Mouse (Mus musculus) liver, embryonic 13.5 days (tissue): ENCODE data around the gene Chst7. TPM values are rescaled to one million over a fixed set of nuclear protein-coding genes. Genes with fewer than 3 reads are reported as not detected.
A peak's percentile ranks its signal among the peaks of the same experiment; 100 is the strongest.

Experiments used
- ATAC-seq: fragments of 200-750 bp; cut with Nextera tagmentation; 2 replicates; pipeline ENCODE4 v1.8.0; 2017; ENCODE audit warnings: low read depth, mild to moderate bottlenecking, moderate number of reproducible peaks, moderate library complexity
- DNase-seq: peaks from one replicate; pipeline ENCODE4 v3.0.0; 2022
- H3K27ac ChIP-seq: fragments of 300-500 bp; sonication (generic); 2 replicates; pipeline ENCODE4 v1.5.1; 2015; ENCODE audit warnings: moderate library complexity, mild to moderate bottlenecking, inconsistent platforms
- H3K27me3 ChIP-seq: fragments of 300-500 bp; sonication (generic); 2 replicates; pipeline ENCODE4 v1.6.1; 2015; ENCODE audit warnings: mild to moderate bottlenecking, inconsistent platforms
- H3K36me3 ChIP-seq: fragments of 300-500 bp; sonication (generic); 2 replicates; pipeline ENCODE4 v1.6.1; 2015; ENCODE audit warnings: mild to moderate bottlenecking, inconsistent platforms
- H3K4me1 ChIP-seq: fragments of 300-500 bp; sonication (generic); replicated peaks from 2 replicates; pipeline ENCODE4 v1.6.1; 2015; ENCODE audit warnings: inconsistent platforms
- H3K4me2 ChIP-seq: fragments of 300-500 bp; sonication (generic); 2 replicates; pipeline ENCODE4 v1.6.1; 2015; ENCODE audit warnings: inconsistent platforms, mild to moderate bottlenecking, moderate library complexity
- H3K4me3 ChIP-seq: fragments of 300-500 bp; sonication (generic); replicated peaks from 2 replicates; pipeline ENCODE4 v1.5.1; 2015; ENCODE audit warnings: mild to moderate bottlenecking, inconsistent platforms
- H3K9ac ChIP-seq: fragments of 300-500 bp; sonication (generic); 2 replicates; pipeline ENCODE4 v1.6.1; 2015; ENCODE audit warnings: mild to moderate bottlenecking, inconsistent platforms
- H3K9me3 ChIP-seq: fragments of 300-500 bp; sonication (generic); replicated peaks from 2 replicates; pipeline ENCODE4 v1.6.1; 2016; ENCODE audit warnings: inconsistent platforms
- WGBS: fragments of 180-500 bp; shearing (Covaris S2); methylation state at CpG from one replicate; pipeline ENCODE4 v1.1.7; 2015; ENCODE audit not compliant: insufficient replicate concordance; 5-methylcytosine and 5-hydroxymethylcytosine counted together
- polyA plus RNA-seq: library from polyadenylated mRNA; unstranded; fragments of >200 nt; fragmentation: Nextera tagmentation; extraction: Ambion mirVana; gene quantifications from 2 replicates; pipeline ENCODE4 v1.2.1, GENCODE M21; 2015

Chst7 gene
- polyA plus RNA-seq = 1.0 and 1.1 TPM in 2 replicates

DNA sequence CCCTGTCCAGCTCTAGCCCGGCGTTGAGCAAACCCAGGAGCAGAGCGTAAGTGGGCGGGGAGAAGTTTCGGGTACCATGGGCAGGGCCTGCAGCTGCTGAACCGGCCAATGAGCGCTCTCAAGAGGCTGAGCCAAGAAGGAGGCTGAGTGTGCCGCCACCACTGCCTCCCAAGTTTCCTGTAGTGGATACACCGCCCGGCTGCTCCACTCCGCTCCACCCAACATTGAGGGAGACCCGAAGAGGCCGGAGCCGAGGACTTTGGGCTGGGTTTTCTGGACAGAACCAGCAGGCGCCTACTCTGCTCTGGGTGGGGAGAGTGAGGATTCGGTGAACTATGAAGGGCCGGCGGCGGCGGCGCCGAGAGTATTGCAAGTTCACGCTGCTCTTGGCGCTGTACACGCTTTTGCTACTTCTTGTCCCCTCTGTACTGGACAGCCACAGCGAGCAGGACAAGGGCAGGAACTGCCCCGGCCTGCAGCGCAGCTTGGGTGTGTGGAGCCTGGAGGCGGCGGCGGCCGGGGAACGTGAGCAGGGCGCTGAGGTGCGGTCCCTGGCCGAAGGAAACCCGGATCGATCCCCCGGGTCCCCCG, at the start of gene Chst7:
Gene Chst7 (plus strand): TSS at position 180 of the 591 bp plus-strand sequence.
- WGBS = 22% methylated on average over 40 of the region's 40 CpGs
- H3K27ac ChIP-seq = no peak within 1 kb of the TSS
- H3K9ac ChIP-seq = no peak within 1 kb of the TSS
- no peaks in the 10 kb centered on the region for H3K4me1 ChIP-seq
- H3K4me3 ChIP-seq = peak within 1 kb of the TSS; percentile 43
- DNase-seq (peak; percentile 2), ATAC-seq (peak; percentile 63)
- H3K9me3 ChIP-seq = no peaks in the 10 kb centered on the region
- peaks cover 27% of the 10 kb centered on the region for H3K27me3 ChIP-seq
- H3K36me3 ChIP-seq = no peaks in the 10 kb centered on the region
- H3K4me2 ChIP-seq = peak within 1 kb of the TSS; percentile 60

DNA sequence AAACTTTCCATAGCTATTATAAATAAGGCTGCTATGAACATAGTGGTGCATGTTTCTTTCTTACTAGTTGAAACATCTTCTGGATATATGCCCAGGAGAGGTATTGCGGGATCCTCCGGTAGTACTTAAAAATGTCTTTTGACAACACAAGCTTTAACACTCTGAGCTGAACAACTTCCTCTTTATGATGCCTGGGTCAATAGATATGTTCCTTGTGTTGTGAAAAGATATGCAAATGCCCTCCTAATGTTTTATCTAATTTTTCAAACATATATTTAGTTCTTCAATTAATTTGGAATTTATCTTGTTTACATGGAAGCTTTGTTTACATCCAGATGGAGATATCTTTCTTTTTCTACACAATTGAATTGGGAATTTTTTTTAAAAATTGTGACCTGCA, 47.1 kb upstream of the Chst7 start:
- WGBS = 40% methylated on average over 2 of the region's 2 CpGs
- Histone ChIP-seq H3K9ac (no peak overlapping the region), H3K9me3 (no peaks in the 10 kb centered on the region), H3K4me3 (no peak overlapping the region), H3K27ac (no peak overlapping the region), H3K4me1 (no peaks in the 10 kb centered on the region), H3K36me3 (no peaks in the 10 kb centered on the region), H3K27me3 (no peaks in the 10 kb centered on the region), H3K4me2 (no peak overlapping the region)
- DNase-seq (no peak), ATAC-seq (no peak)

DNA sequence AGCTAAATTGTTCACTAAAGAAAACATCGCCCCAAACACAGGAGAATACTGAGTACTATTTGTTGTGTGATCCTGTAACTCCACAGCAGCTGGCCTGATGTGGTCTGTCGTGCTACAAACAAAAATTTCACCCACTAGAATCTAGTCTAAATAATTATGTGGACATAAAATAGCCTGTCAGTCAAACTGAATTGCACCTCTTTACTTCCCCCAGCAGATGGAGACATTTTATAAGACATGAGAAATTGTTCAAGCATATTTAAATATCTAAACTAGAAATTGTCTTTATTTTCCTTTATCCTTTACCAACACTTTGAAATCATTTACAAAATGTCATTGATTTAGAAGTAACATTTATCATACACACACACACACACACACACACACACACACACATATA, 38.4 kb upstream of the Chst7 start:
- DNase-seq (no peak), ATAC-seq (no peak)
- no peaks in the 10 kb centered on the region for H3K27me3 ChIP-seq
- no peaks in the 10 kb centered on the region for H3K9me3 ChIP-seq
- no peaks in the 10 kb centered on the region for H3K36me3 ChIP-seq
- H3K27ac ChIP-seq = no peak overlapping the region
- 23% methylated on average over 2 of the region's 2 CpGs for WGBS
- H3K4me2 ChIP-seq = no peak overlapping the region
- no peak overlapping the region for H3K9ac ChIP-seq
- no peaks in the 10 kb centered on the region for H3K4me1 ChIP-seq
- no peak overlapping the region for H3K4me3 ChIP-seq

DNA sequence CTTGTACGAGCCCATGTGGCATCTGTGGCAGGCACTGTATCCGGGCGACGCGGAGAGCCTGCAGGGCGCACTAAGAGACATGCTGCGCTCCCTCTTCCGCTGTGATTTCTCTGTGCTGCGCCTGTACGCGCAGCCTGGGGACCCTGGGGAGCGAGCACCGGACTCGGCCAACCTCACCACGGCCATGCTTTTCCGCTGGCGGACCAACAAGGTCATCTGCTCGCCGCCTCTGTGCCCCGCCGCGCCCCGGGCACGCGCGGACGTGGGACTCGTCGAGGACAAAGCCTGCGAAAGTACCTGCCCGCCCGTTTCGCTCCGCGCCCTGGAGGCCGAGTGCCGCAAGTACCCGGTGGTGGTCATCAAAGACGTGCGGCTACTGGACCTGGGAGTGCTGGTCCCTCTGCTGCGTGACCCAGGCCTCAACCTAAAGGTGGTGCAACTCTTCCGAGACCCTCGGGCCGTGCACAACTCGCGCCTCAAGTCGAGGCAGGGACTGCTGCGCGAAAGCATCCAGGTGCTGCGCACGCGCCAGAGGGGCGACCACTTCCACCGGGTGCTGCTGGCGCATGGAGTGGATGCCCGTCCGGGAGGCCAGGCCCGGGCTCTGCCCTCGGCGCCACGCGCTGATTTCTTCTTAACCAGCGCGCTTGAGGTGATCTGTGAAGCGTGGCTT, 872 bp downstream of the Chst7 start:
- Histone ChIP-seq H3K36me3 (no peaks in the 10 kb centered on the region), H3K4me2 (peak overlapping the region; percentile 60), H3K4me3 (peak overlapping the region; percentile 43), H3K9ac (no peak overlapping the region), H3K4me1 (no peaks in the 10 kb centered on the region), H3K27ac (no peak overlapping the region), H3K9me3 (no peaks in the 10 kb centered on the region), H3K27me3 (peaks cover 27% of the 10 kb centered on the region)
- 17% methylated on average over 59 of the region's 65 CpGs for WGBS
- ATAC-seq = no peak
- DNase-seq = no peak

DNA sequence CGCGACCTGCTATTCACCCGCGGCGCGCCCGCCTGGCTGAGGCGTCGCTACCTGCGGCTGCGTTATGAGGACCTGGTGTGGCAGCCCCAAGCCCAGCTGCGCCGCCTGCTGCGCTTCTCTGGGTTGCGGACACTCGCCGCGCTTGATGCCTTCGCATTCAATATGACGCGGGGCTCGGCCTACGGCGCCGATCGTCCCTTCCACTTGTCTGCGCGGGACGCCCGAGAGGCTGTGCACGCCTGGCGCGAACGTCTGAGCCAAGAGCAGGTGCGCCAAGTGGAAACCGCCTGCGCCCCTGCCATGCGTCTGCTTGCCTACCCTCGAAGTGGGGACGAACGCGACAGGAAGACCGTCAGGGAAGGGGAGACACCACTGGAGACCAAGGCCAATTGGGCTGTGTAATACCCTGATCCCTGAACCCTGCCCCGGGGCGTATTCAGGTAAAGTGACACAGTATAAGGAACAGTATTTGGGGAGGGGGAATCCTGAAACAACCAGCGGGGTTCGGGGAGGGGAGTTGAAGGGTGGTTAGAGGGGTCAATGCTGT, 1.5 kb downstream of the Chst7 start:
- peak overlapping the region; percentile 60 for H3K4me2 ChIP-seq
- no peak overlapping the region for H3K27ac ChIP-seq
- no peaks in the 10 kb centered on the region for H3K36me3 ChIP-seq
- no peaks in the 10 kb centered on the region for H3K9me3 ChIP-seq
- H3K4me3 ChIP-seq = peak overlapping the region; percentile 43
- no peak overlapping the region for H3K9ac ChIP-seq
- DNase-seq = no peak
- H3K4me1 ChIP-seq = no peaks in the 10 kb centered on the region
- ATAC-seq = no peak
- WGBS = 24% methylated on average over 46 of the region's 47 CpGs
- H3K27me3 ChIP-seq = peaks cover 27% of the 10 kb centered on the region

DNA sequence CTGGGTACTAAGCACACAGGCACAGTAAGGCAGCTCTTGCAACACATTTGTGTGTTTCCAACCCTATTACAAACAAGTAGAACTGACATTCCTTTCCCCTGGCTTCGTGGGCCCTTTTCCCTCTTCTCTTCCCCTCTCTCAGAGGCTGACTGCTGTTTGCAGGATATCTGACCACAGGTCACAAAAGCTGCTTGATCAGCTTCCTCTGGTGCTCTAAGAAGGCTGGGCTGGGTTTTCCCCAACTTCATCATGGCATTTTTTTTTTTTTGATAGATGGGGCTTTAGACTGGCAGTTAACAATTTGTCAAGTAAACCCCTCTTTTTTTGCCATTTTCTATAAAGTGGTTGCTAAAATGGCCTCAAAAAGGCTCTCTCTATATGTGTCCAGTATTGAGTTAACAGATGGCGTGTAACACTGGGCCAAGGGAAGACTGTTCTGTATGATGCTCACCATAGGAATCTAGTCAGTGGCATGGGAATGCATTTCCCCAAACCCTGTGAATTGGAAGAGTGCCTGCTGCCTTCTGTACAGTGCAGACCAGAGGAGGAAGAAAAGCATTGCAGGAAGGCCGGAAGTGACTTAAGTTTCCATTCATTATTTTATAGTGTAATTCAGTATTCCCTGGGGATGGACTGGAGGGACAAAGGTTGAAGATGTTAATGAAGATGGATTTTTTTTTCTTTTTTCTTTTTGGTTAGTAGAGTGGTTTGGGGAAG, 2.6 kb downstream of the Chst7 start:
- no peaks in the 10 kb centered on the region for H3K9me3 ChIP-seq
- ATAC-seq (no peak), DNase-seq (no peak)
- no peaks in the 10 kb centered on the region for H3K36me3 ChIP-seq
- 43% methylated on average over 3 of the region's 3 CpGs for WGBS
- H3K9ac ChIP-seq = no peak overlapping the region
- H3K4me1 ChIP-seq = no peaks in the 10 kb centered on the region
- H3K4me3 ChIP-seq = no peak overlapping the region
- no peak overlapping the region for H3K27ac ChIP-seq
- H3K27me3 ChIP-seq = peaks cover 27% of the 10 kb centered on the region
- no peak overlapping the region for H3K4me2 ChIP-seq

DNA sequence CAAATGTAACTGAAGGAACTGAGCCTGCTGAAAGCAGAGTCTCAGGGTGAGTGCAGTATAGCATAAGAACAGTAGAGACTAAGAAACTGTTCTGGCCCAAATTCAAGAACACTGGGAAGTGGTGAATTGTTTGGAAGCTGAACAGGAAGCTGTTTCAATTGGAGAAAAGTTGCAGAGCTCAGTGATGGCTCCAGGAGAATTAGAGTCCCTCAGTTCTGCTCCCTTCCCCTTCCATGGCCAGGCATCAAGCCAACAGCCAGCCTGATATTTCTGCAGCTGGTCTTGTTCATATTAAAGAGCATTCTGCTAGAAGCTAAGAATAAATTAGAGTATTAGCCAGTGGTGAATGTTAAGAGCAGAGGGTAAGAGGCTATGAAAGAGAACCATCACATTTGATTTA, 7.3 kb downstream of the Chst7 start:
- Histone ChIP-seq H3K4me1 (no peaks in the 10 kb centered on the region), H3K36me3 (no peaks in the 10 kb centered on the region), H3K27me3 (peaks cover 1% of the 10 kb centered on the region; the same call in 1 of the 2 replicates), H3K27ac (no peak overlapping the region), H3K9ac (no peak overlapping the region), H3K4me3 (no peak overlapping the region), H3K9me3 (no peaks in the 10 kb centered on the region), H3K4me2 (no peak overlapping the region)
- ATAC-seq (no peak), DNase-seq (no peak)

DNA sequence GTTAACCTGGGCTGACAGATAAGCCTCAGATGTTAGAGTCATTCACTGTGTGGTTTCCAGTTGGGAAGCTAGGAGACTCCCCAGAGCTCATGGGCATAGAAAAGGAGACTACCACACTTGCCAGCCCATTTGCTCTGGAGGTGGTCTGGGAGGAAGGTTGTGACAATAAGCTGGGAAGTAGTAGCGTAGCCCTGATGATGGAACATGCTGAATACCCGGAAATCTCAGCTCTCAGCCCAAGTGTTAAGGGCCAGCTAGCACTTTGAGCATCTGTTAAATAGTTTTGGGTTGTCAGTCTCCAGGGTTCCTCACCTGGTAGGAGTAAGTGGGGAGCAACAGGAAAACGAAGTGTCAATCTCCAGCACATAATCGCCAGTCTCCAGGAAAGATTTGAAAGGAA, 10.8 kb downstream of the Chst7 start:
- Histone ChIP-seq H3K9me3 (no peaks in the 10 kb centered on the region), H3K36me3 (no peaks in the 10 kb centered on the region), H3K4me1 (no peaks in the 10 kb centered on the region), H3K9ac (no peak overlapping the region), H3K27ac (no peak overlapping the region), H3K4me2 (no peak overlapping the region), H3K4me3 (no peak overlapping the region), H3K27me3 (no peaks in the 10 kb centered on the region)
- DNase-seq (no peak), ATAC-seq (no peak)
- WGBS = 41% methylated on average over 4 of the region's 4 CpGs

DNA sequence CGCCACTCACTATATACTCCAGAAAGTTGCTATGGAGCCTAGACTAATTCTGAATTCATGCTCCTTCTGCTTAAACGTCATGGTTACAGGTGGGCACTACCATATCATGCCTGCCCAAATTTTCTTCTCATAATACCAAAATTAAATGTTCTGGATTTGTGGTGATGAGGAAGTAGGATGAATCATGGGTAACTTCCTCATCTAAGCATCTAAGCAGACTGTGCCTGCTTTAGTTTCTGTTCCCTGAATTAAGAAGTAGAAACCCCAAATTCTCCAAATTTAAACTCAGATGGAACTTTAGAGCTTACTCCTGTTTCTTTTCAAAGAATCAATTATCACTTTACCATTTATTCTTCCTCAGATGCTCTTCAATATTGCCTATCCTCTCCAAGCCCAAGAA, 58.4 kb downstream of the Chst7 start:
- Histone ChIP-seq H3K4me3 (no peak overlapping the region), H3K9me3 (no peaks in the 10 kb centered on the region), H3K4me2 (no peak overlapping the region), H3K4me1 (no peaks in the 10 kb centered on the region), H3K27me3 (no peaks in the 10 kb centered on the region), H3K36me3 (no peaks in the 10 kb centered on the region), H3K9ac (no peak overlapping the region), H3K27ac (no peak overlapping the region)
- WGBS = 46% methylated on average over 2 of the region's 2 CpGs
- DNase-seq = no peak
- ATAC-seq = no peak

DNA sequence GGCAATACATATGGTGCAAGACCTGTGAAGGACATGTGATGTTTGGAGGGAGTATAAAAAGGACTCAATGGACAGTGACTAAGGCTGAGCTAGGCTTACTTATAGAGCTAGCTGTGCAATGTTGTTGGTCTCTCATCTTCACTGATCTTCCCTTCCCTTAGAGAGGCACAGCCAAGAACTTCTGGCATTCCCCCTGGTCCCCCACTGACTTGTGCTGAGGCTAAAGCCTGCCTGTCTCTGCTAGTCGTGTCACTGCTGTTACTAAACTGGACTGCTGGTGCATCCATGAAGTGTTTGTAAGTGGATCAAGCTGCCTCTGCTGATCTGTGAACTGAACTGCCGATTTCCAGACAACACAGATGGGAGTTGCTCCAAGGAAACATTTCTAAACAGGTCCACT, 66.1 kb downstream of the Chst7 start:
- H3K9ac ChIP-seq = no peak overlapping the region
- H3K27ac ChIP-seq = no peak overlapping the region
- H3K36me3 ChIP-seq = no peaks in the 10 kb centered on the region
- DNase-seq (no peak), ATAC-seq (no peak)
- H3K4me3 ChIP-seq = no peak overlapping the region
- no peak overlapping the region for H3K4me2 ChIP-seq
- no peaks in the 10 kb centered on the region for H3K9me3 ChIP-seq
- 46% methylated on average over 2 of the region's 2 CpGs for WGBS
- no peaks in the 10 kb centered on the region for H3K27me3 ChIP-seq
- H3K4me1 ChIP-seq = no peaks in the 10 kb centered on the region

DNA sequence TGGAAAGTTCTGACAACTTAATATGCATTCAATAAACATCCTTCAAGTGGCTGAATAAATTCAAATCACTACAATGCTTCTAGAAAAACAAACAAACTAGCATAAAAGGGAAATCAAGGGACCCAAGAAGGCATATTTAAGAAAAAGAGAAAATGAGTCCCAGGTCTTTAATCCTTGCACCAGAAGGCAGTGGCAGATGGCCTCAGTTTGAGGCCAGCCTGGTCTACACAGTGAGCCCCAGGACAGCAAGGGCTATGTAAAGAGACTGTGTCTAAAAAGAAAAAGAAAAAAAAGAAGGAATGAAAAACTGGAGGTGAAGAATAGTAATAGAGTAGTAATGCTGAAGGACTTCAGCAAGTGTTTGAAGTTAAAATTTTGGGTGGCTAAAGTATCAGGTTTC, 69.6 kb downstream of the Chst7 start:
- no peak overlapping the region for H3K4me2 ChIP-seq
- no peak overlapping the region for H3K9ac ChIP-seq
- H3K9me3 ChIP-seq = no peaks in the 10 kb centered on the region
- H3K27me3 ChIP-seq = no peaks in the 10 kb centered on the region
- no peak overlapping the region for H3K27ac ChIP-seq
- H3K36me3 ChIP-seq = no peaks in the 10 kb centered on the region
- no peak for ATAC-seq
- no peak for DNase-seq
- H3K4me1 ChIP-seq = no peaks in the 10 kb centered on the region
- H3K4me3 ChIP-seq = no peak overlapping the region
